Mouse (Mus musculus) spleen, postnatal 10 days (tissue): ENCODE measurements around the gene Disc1.

ENCODE experiments used
- DNase-seq, 2 experiments: peaks; one replicate each; pipeline ENCODE4 v3.0.0; 2021 to 2022; ENCODE audit warnings: low spot score in 2 of 2

The Disc1 gene

DNA sequence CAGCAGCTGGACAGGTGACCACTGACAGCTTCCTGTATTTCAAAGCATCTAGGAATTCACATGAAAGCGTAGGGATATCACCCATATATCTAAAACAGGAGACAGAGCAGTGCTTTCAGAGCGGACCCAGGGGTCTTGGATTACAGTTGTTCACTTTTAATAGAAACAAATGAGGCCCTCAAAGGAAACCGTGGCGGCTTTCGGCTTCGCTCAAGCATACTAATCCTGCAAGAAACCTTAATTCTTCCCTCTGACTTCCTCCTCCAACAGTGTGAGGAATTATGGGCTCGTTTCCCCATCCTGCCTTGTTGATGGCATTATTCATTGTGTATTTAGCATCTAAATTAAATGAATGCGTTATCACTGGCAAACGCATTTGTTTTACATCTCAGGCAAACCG, 252.7 kb downstream of the Disc1 start:
- DNase-seq: no peak

DNA sequence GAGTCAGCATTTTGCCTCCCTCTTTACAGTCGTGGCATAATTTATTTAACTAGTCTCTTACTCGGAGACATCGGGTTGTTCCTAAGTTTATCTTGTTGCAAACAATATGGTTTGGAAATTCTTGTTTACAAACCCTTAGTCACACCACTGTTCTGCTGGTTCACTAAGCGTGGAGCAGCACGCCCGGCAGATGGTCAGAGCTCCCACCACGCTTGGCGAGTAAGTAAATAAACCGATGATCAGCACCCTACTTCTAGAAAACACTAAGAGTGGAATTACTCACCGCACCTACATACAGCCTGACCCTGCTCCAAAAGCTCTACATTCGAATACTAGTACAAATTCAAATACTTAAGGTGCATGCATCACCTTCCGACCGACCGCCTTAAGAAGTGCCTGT, 256.0 kb downstream of the Disc1 start:
- no peak for DNase-seq
